Mouse (Mus musculus) ES-Bruce4 (cell line): Measurements from ENCODE around the gene Rnf130. TPM values are rescaled to one million over a fixed set of nuclear protein-coding genes. Genes with fewer than 3 reads are reported as not detected.

Experiments used
- H3K27ac ChIP-seq: 2 replicates; pipeline ENCODE4 v1.5.1; 2012; ENCODE audit warnings: low read length, inconsistent platforms; ENCODE audit not compliant: insufficient read depth
- H3K27me3 ChIP-seq: 2 replicates; pipeline ENCODE4 v1.6.1; 2012; ENCODE audit warnings: mild to moderate bottlenecking, low read length, inconsistent platforms; ENCODE audit not compliant: control insufficient read depth, poor library complexity, insufficient read depth, severe bottlenecking
- H3K36me3 ChIP-seq: 2 replicates; pipeline ENCODE4 v1.6.1; 2012; ENCODE audit warnings: inconsistent platforms, mild to moderate bottlenecking, low read length, moderate library complexity; ENCODE audit not compliant: control insufficient read depth, poor library complexity, insufficient read depth, severe bottlenecking
- H3K4me1 ChIP-seq: one replicate; pipeline ENCODE4 v1.8.1; 2011; ENCODE audit warnings: low read length; ENCODE audit not compliant: control insufficient read depth, insufficient read depth
- H3K4me3 ChIP-seq: 2 replicates; pipeline ENCODE4 v1.5.1; 2011; ENCODE audit warnings: low read depth, mild to moderate bottlenecking, low read length
- H3K9ac ChIP-seq: 2 replicates; pipeline ENCODE4 v1.6.1; 2012; ENCODE audit warnings: low read depth, mild to moderate bottlenecking, inconsistent platforms; ENCODE audit not compliant: poor library complexity, severe bottlenecking
- H3K9me3 ChIP-seq: replicated peaks from 2 replicates; pipeline ENCODE4 v1.6.1; 2012; ENCODE audit warnings: mild to moderate bottlenecking, low read length, inconsistent platforms; ENCODE audit not compliant: control insufficient read depth, poor library complexity, insufficient read depth, severe bottlenecking
- CTCF ChIP-seq: IDR thresholded peaks from one replicate; pipeline ENCODE4 v1.8.1; 2011; ENCODE audit warnings: low read depth, low read length
- EP300 ChIP-seq: IDR thresholded peaks from 2 replicates; pipeline ENCODE4 v1.6.1; 2011; ENCODE audit warnings: low read depth, low read length; ENCODE audit not compliant: insufficient read depth
- POLR2A ChIP-seq: IDR thresholded peaks from one replicate; pipeline ENCODE4 v1.8.1; 2011; ENCODE audit warnings: low read length; ENCODE audit not compliant: insufficient read depth
- polyA plus RNA-seq: library from polyadenylated mRNA; stranded (reverse); fragments of >200 nt; gene quantifications from 2 replicates; pipeline ENCODE4 v1.2.4, GENCODE M21; 2011; ENCODE audit warnings: low read depth; ENCODE audit not compliant: missing spikeins, insufficient read depth, insufficient read length

Gene Rnf130
- polyA plus RNA-seq, 1 experiment: 21.8 TPM

GRCm38 (mm10) chr11:50130811-50131766 is 105.9 kb downstream of the Rnf130 start, which contains the start of gene Tbc1d9b:
Tbc1d9b (plus strand) TSS chr11:50131396.
- no peak within 1 kb of the TSS for H3K27ac ChIP-seq
- H3K4me1 ChIP-seq: no peaks in the 10 kb centered on the region
- H3K4me3 ChIP-seq: peak within 1 kb of the TSS; percentile 88
- H3K36me3 ChIP-seq: 0 out of 2 replicates have a peak, but pooled peaks cover 4% of the 10 kb centered on the region
- no peaks in the 10 kb centered on the region for H3K9me3 ChIP-seq
- H3K27me3 ChIP-seq: no peaks in the 10 kb centered on the region
- peak within 1 kb of the TSS; percentile 80 for H3K9ac ChIP-seq
- TF ChIP-seq POLR2A (no peak), CTCF (peak; percentile 89)

- Histone ChIP-seq H3K4me3 (peak overlapping the region; percentile 88), H3K27ac (no peak overlapping the region), H3K27me3 (no peaks in the 10 kb centered on the region), H3K9ac (peak overlapping the region; percentile 80), H3K4me1 (no peaks in the 10 kb centered on the region), H3K36me3 (0 out of 2 replicates have a peak, but pooled peaks cover 4% of the 10 kb centered on the region), H3K9me3 (no peaks in the 10 kb centered on the region)
- no peak for TF ChIP-seq CTCF
- no peak for TF ChIP-seq POLR2A
- TF ChIP-seq EP300: no peak
Observed at GRCm38 (mm10) chr11:50131801-50132201, 106.7 kb downstream of the Rnf130 start.

- H3K4me3 ChIP-seq: no peak overlapping the region
- no peak overlapping the region for H3K27ac ChIP-seq
- H3K4me1 ChIP-seq: no peaks in the 10 kb centered on the region
- no peaks in the 10 kb centered on the region for H3K9me3 ChIP-seq
- no peak overlapping the region for H3K9ac ChIP-seq
- H3K36me3 ChIP-seq: 0 out of 2 replicates have a peak, but pooled peaks cover 4% of the 10 kb centered on the region
- no peaks in the 10 kb centered on the region for H3K27me3 ChIP-seq
- TF ChIP-seq CTCF: no peak
- no peak for TF ChIP-seq EP300
- TF ChIP-seq POLR2A: no peak
Observed at GRCm38 (mm10) chr11:50132265-50132664, 107.1 kb downstream of the Rnf130 start.

GRCm38 (mm10) chr11:50134136-50134859 is 109.2 kb downstream of the Rnf130 start:
- no peak overlapping the region for H3K9ac ChIP-seq
- 0 out of 2 replicates have a peak, but pooled peaks cover 4% of the 10 kb centered on the region for H3K36me3 ChIP-seq
- no peaks in the 10 kb centered on the region for H3K9me3 ChIP-seq
- H3K4me1 ChIP-seq: peaks cover 3% of the 10 kb centered on the region
- TF ChIP-seq EP300 (no peak), CTCF (no peak), POLR2A (no peak)
- H3K27me3 ChIP-seq: no peaks in the 10 kb centered on the region
- H3K4me3 ChIP-seq: no peak overlapping the region
- H3K27ac ChIP-seq: no peak overlapping the region

GRCm38 (mm10) chr11:50138206-50138822 is 113.2 kb downstream of the Rnf130 start:
- no peak overlapping the region for H3K9ac ChIP-seq
- no peak overlapping the region for H3K27ac ChIP-seq
- no peak overlapping the region for H3K4me3 ChIP-seq
- 0 out of 2 replicates have a peak, but pooled peaks cover 4% of the 10 kb centered on the region for H3K36me3 ChIP-seq
- no peaks in the 10 kb centered on the region for H3K9me3 ChIP-seq
- no peak for TF ChIP-seq CTCF
- TF ChIP-seq EP300: no peak
- no peak for TF ChIP-seq POLR2A
- H3K27me3 ChIP-seq: no peaks in the 10 kb centered on the region
- H3K4me1 ChIP-seq: peaks cover 4% of the 10 kb centered on the region
